Mouse (Mus musculus): Measurements from ENCODE around the gene Them7. TPM values are rescaled to one million over a fixed set of nuclear protein-coding genes. Genes with fewer than 3 reads are reported as not detected.

Them7 gene
- polyA plus RNA-seq, 1 experiment from 2014 or later, result 0.98 TPM

DNA sequence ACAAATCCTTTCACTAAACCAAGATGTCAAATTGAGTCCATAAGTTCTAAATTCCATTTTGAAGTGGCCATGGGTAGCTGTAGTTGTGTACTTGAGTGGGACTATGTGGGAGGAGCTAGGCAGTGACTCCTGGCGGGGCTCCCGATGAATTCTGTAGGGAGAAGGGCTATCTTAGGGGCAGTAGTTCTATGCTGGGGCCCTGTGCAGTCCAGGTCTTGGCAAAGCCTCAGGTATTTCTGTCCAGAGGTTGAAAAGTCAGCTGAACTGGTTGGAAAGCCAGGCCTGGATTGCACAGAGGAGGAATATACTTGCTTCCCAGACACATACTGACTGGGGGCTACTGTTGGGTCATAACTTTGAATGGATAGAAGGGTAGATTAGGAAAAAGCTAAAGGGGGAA is 4.3 kb downstream of the Them7 start:
- Histone ChIP-seq H3K4me1 (ENCODE audit: control insufficient read depth, insufficient read depth, low read length) (peaks cover 47% of the 10 kb centered on the region), H3K4me2 (ENCODE audit: low read depth, low read length) (no peak overlapping the region), H3K9ac (ENCODE audit: low read length) (no peak overlapping the region), H3K4me3 (ENCODE audit: low read length) (no peak overlapping the region), H3K36me3 (ENCODE audit: control insufficient read depth, insufficient read depth) (no peaks in the 10 kb centered on the region), H3K27ac (ENCODE audit: low read length) (peak overlapping the region; percentile 12), H3K27me3 (ENCODE audit: control insufficient read depth, insufficient read depth, low read length) (no peaks in the 10 kb centered on the region), H3K9me3 (replicated peaks; ENCODE audit: control insufficient read depth, low read length) (no peaks in the 10 kb centered on the region)
- ATAC-seq (replicated peaks; ENCODE audit: extremely low read depth, insufficient read depth, low FRiP score), result peak; percentile 80
- 27% methylated on average over 2 of the region's 2 CpGs for WGBS

DNA sequence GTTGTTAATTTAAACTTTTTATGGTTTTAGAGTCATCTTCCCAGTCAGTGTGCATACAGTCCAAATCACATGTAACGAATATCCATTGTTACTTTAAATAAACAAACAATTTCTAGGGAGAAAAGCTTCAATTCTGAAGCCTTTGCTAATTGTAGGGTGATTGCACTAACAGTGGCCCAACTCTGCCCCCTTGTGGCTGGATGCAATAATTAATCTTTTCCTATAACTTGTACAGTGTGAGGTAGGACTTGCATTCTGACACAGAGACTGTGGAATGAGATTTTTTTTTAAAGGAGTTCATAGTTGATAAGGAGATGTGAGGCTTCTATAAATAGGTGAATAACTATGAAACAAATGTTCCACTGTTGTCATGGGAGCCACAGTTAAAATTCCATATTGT is 6.2 kb downstream of the Them7 start:
- H3K27me3 ChIP-seq (ENCODE audit: control insufficient read depth, insufficient read depth, low read length), result no peaks in the 10 kb centered on the region
- H3K4me3 ChIP-seq (ENCODE audit: low read length), result no peak overlapping the region
- H3K27ac ChIP-seq (ENCODE audit: low read length), result no peak overlapping the region
- H3K9ac ChIP-seq (ENCODE audit: low read length), result no peak overlapping the region
- no peaks in the 10 kb centered on the region for H3K9me3 ChIP-seq (replicated peaks; ENCODE audit: control insufficient read depth, low read length)
- WGBS, result 0% methylated on average over 1 of the region's 1 CpGs
- H3K36me3 ChIP-seq (ENCODE audit: control insufficient read depth, insufficient read depth), result no peaks in the 10 kb centered on the region
- H3K4me1 ChIP-seq (ENCODE audit: control insufficient read depth, insufficient read depth, low read length), result peaks cover 51% of the 10 kb centered on the region
- no peak overlapping the region for H3K4me2 ChIP-seq (ENCODE audit: low read depth, low read length)
- ATAC-seq (replicated peaks; ENCODE audit: extremely low read depth, insufficient read depth, low FRiP score), result no peak

DNA sequence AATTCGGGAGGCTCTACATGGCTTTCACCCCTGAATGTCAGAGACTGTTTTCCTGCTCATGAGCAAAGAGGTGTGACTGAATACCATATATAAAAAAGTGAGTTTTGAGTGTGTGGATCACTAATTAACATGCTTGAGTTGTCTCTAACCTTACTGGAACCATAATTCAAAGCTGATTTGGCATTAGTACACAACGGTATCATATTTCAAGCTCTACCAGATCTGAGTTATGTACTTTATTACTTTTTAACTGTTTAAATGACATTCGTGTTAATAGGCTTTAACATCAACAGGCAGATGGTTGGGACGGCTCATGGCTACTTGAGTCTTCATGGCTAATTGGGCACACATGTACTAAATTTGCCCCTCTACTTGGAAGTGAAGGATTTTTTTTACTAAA is 8.3 kb downstream of the Them7 start:
- no peak overlapping the region for H3K4me2 ChIP-seq (ENCODE audit: low read depth, low read length)
- WGBS, result 79% methylated on average over 4 of the region's 4 CpGs
- no peak for ATAC-seq (replicated peaks; ENCODE audit: extremely low read depth, insufficient read depth, low FRiP score)
- H3K4me1 ChIP-seq (ENCODE audit: control insufficient read depth, insufficient read depth, low read length), result peaks cover 41% of the 10 kb centered on the region
- no peaks in the 10 kb centered on the region for H3K9me3 ChIP-seq (replicated peaks; ENCODE audit: control insufficient read depth, low read length)
- no peak overlapping the region for H3K9ac ChIP-seq (ENCODE audit: low read length)
- H3K4me3 ChIP-seq (ENCODE audit: low read length), result no peak overlapping the region
- no peaks in the 10 kb centered on the region for H3K27me3 ChIP-seq (ENCODE audit: control insufficient read depth, insufficient read depth, low read length)
- H3K27ac ChIP-seq (ENCODE audit: low read length), result no peak overlapping the region
- H3K36me3 ChIP-seq (ENCODE audit: control insufficient read depth, insufficient read depth), result no peaks in the 10 kb centered on the region

DNA sequence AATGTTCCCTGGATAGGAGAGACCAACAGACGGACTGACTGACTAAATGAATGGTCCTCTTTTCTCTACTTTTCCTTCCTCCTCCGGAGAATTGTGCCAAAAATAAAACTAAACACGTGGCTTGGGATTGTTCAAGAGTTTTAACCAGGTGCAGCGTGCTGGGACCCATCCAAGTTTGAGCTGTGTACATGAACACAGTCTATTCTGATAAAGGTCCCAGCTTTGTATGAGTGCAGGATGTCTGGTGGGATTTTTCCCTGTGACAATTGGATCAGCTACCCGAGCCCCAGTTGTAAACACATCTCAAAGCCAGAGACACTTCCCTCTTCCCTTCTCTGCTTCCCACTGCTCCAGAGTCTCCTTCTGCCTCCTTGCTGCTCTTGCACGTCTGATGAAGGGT is 10.2 kb downstream of the Them7 start:
- peak overlapping the region; percentile 33 for H3K4me2 ChIP-seq (ENCODE audit: low read depth, low read length)
- ATAC-seq (replicated peaks; ENCODE audit: extremely low read depth, insufficient read depth, low FRiP score), result peak; percentile 66
- H3K36me3 ChIP-seq (ENCODE audit: control insufficient read depth, insufficient read depth), result no peaks in the 10 kb centered on the region
- H3K4me3 ChIP-seq (ENCODE audit: low read length), result no peak overlapping the region
- H3K9me3 ChIP-seq (replicated peaks; ENCODE audit: control insufficient read depth, low read length), result no peaks in the 10 kb centered on the region
- H3K4me1 ChIP-seq (ENCODE audit: control insufficient read depth, insufficient read depth, low read length), result peaks cover 27% of the 10 kb centered on the region
- peak overlapping the region; percentile 53 for H3K27ac ChIP-seq (ENCODE audit: low read length)
- H3K27me3 ChIP-seq (ENCODE audit: control insufficient read depth, insufficient read depth, low read length), result no peaks in the 10 kb centered on the region
- H3K9ac ChIP-seq (ENCODE audit: low read length), result no peak overlapping the region
- WGBS, result 21% methylated on average over 6 of the region's 6 CpGs

DNA sequence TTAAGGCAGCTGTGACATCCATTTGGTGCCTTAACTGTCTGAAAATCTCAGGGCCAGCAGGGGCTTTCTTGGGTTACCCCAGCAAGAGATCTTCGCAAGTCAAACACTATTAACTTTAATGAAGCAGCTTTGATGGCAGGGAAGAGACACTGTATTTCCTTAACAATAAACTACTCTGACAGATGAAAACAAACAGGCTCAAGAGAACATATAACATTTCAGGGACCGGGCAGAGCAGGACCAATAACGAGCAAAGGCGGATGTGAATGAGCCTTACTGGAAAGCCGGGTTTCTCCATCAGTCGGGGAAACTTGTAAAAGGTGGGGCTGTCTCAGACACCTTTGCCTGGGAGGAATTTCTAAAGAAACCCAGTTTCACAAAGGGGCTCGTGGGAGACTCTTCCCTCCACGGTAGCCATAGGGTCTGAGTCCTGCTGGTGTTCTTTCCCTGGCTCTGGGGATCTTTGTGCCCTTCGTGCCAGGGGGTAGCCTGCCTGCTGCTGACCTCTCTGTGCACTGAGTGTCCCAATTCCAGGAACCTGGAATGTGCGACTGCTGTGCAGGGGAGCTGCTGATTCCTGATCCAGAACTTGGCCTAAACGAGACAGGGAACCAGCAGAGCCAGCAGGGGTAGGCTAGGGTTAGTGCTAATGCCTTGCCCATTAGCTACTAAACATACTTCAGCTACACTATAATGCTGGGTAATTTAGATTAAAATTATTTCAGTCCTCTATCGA is 11.4 kb downstream of the Them7 start:
- Histone ChIP-seq H3K9me3 (replicated peaks; ENCODE audit: control insufficient read depth, low read length) (no peaks in the 10 kb centered on the region), H3K4me2 (ENCODE audit: low read depth, low read length) (no peak overlapping the region), H3K4me3 (ENCODE audit: low read length) (no peak overlapping the region), H3K4me1 (ENCODE audit: control insufficient read depth, insufficient read depth, low read length) (peaks cover 26% of the 10 kb centered on the region), H3K27me3 (ENCODE audit: control insufficient read depth, insufficient read depth, low read length) (no peaks in the 10 kb centered on the region), H3K36me3 (ENCODE audit: control insufficient read depth, insufficient read depth) (no peaks in the 10 kb centered on the region), H3K27ac (ENCODE audit: low read length) (no peak overlapping the region), H3K9ac (ENCODE audit: low read length) (no peak overlapping the region)
- ATAC-seq (replicated peaks; ENCODE audit: extremely low read depth, insufficient read depth, low FRiP score), result no peak
- 62% methylated on average over 12 of the region's 12 CpGs for WGBS

DNA sequence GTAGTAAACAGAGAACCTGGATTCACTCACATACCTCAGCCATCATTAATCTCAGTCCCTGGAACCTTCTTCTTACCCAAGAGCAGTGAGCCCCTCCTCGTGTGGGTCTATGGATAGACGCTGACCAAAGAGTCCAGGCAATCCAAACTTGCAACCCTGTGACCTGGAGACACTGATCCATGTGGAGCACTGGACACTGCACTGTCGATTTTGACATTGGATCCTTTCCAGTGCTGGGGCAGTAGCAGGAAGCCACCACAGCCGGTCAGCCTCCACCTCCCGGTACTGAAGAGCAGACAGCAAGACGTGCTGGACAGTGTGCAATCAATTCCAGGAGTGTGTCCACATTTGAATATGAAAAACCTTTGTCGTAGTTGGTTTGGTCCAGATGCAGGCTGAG is 13.3 kb downstream of the Them7 start:
- Histone ChIP-seq H3K4me3 (ENCODE audit: low read length) (no peak overlapping the region), H3K27me3 (ENCODE audit: control insufficient read depth, insufficient read depth, low read length) (no peaks in the 10 kb centered on the region), H3K36me3 (ENCODE audit: control insufficient read depth, insufficient read depth) (no peaks in the 10 kb centered on the region), H3K4me1 (ENCODE audit: control insufficient read depth, insufficient read depth, low read length) (peaks cover 24% of the 10 kb centered on the region), H3K9ac (ENCODE audit: low read length) (no peak overlapping the region), H3K27ac (ENCODE audit: low read length) (no peak overlapping the region), H3K4me2 (ENCODE audit: low read depth, low read length) (no peak overlapping the region), H3K9me3 (replicated peaks; ENCODE audit: control insufficient read depth, low read length) (no peaks in the 10 kb centered on the region; the same call in 1 of the 2 replicates)
- ATAC-seq (replicated peaks; ENCODE audit: extremely low read depth, insufficient read depth, low FRiP score), result no peak
- 32% methylated on average over 7 of the region's 7 CpGs for WGBS

DNA sequence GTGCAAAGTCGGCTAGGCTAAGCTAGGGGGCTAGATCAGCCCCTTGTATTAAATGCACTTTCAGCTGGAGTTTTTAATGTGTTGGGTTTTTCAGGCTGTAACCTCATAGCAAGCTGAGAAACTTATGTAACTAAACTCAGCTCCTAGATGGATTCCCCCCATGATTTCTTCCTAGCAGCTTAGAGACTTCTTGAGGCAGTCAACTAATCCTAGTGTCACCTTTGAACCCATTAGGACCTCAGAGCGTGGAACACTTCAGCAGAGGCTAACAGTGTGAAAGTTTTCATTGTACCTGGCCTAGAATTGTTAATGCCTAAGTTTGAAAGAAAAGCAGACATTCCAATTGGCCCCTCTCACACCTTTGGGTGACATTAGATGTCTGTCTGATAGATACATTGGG is 13.7 kb downstream of the Them7 start:
- H3K4me3 ChIP-seq (ENCODE audit: low read length), result no peak overlapping the region
- no peaks in the 10 kb centered on the region for H3K27me3 ChIP-seq (ENCODE audit: control insufficient read depth, insufficient read depth, low read length)
- H3K27ac ChIP-seq (ENCODE audit: low read length), result no peak overlapping the region
- ATAC-seq (replicated peaks; ENCODE audit: extremely low read depth, insufficient read depth, low FRiP score), result no peak
- H3K4me1 ChIP-seq (ENCODE audit: control insufficient read depth, insufficient read depth, low read length), result peaks cover 24% of the 10 kb centered on the region
- H3K9me3 ChIP-seq (replicated peaks; ENCODE audit: control insufficient read depth, low read length), result no peaks in the 10 kb centered on the region; the same call in 1 of the 2 replicates
- H3K36me3 ChIP-seq (ENCODE audit: control insufficient read depth, insufficient read depth), result no peaks in the 10 kb centered on the region
- no peak overlapping the region for H3K9ac ChIP-seq (ENCODE audit: low read length)
- WGBS, result 86% methylated on average over 2 of the region's 2 CpGs
- no peak overlapping the region for H3K4me2 ChIP-seq (ENCODE audit: low read depth, low read length)

DNA sequence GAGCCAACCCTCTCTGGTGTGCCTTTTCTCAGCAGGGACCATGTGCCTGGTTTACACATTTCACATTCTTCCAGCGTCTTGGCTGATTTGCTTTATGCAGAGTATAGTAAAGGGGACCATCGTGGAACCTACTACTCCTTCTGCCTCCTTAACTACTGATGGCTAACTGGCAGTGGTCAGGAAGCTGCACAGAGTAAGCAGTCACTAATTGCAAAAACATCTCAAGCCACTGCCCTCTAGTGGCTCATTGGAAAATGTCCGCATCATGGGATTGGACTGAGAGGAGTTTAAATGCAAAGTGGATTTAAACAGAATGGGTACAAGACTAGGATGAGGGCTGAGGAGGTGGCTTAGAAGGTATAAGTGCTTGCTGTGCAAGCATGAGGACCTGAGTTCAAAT is 14.7 kb downstream of the Them7 start:
- Histone ChIP-seq H3K4me1 (ENCODE audit: control insufficient read depth, insufficient read depth, low read length) (peaks cover 22% of the 10 kb centered on the region), H3K36me3 (ENCODE audit: control insufficient read depth, insufficient read depth) (no peaks in the 10 kb centered on the region), H3K4me3 (ENCODE audit: low read length) (no peak overlapping the region), H3K27ac (ENCODE audit: low read length) (no peak overlapping the region), H3K27me3 (ENCODE audit: control insufficient read depth, insufficient read depth, low read length) (no peaks in the 10 kb centered on the region), H3K9me3 (replicated peaks; ENCODE audit: control insufficient read depth, low read length) (no peaks in the 10 kb centered on the region; the same call in 1 of the 2 replicates), H3K9ac (ENCODE audit: low read length) (no peak overlapping the region), H3K4me2 (ENCODE audit: low read depth, low read length) (no peak overlapping the region)
- ATAC-seq (replicated peaks; ENCODE audit: extremely low read depth, insufficient read depth, low FRiP score), result peak; percentile 42; the same call in 1 of the 2 replicates
- 15% methylated on average over 3 of the region's 3 CpGs for WGBS

DNA sequence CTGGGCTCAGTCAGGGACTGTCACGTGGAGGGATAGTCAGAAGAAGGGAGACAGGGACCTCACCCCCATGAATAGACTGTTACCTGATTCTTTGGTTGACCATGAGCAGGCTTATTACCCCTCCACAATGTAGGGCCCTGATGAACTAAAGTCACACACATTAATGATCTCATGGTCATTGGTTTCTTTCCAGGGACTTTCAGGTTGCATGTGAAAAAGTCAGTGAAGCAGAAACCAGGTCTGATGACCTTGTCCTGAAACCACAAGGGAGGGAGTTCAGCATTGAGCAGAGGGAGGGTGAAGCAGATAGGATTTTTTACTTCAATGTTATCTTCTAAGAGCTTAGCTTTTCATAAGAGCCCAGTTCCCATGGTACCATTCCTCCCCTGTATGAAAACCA is 16.5 kb downstream of the Them7 start:
- no peaks in the 10 kb centered on the region for H3K36me3 ChIP-seq (ENCODE audit: control insufficient read depth, insufficient read depth)
- H3K4me2 ChIP-seq (ENCODE audit: low read depth, low read length), result no peak overlapping the region
- no peak for ATAC-seq (replicated peaks; ENCODE audit: extremely low read depth, insufficient read depth, low FRiP score)
- no peak overlapping the region for H3K9ac ChIP-seq (ENCODE audit: low read length)
- H3K4me1 ChIP-seq (ENCODE audit: control insufficient read depth, insufficient read depth, low read length), result peaks cover 7% of the 10 kb centered on the region
- no peaks in the 10 kb centered on the region; the same call in 1 of the 2 replicates for H3K9me3 ChIP-seq (replicated peaks; ENCODE audit: control insufficient read depth, low read length)
- H3K27me3 ChIP-seq (ENCODE audit: control insufficient read depth, insufficient read depth, low read length), result no peaks in the 10 kb centered on the region
- H3K4me3 ChIP-seq (ENCODE audit: low read length), result no peak overlapping the region
- 48% methylated on average over 1 of the region's 1 CpGs for WGBS
- H3K27ac ChIP-seq (ENCODE audit: low read length), result no peak overlapping the region

All from heart, embryonic 16.5 days (tissue).